Mouse (Mus musculus) lung, postnatal 10 days (tissue): ENCODE results near the gene Nxpe4.

Experiments
- DNase-seq: peaks from one replicate; pipeline ENCODE4 v3.0.0; 2021

Gene Nxpe4

GRCm38 (mm10) chr9:48241791-48242190, 80.0 kb downstream of the Nxpe4 start:
- DNase-seq = no peak

GRCm38 (mm10) chr9:48242756-48243155, 80.9 kb downstream of the Nxpe4 start:
- no peak for DNase-seq

- DNase-seq = no peak
These were observed 82.4 kb downstream of the Nxpe4 start for GRCm38 (mm10) chr9:48244175-48244574.

- DNase-seq = no peak
These were observed 83.7 kb downstream of the Nxpe4 start for GRCm38 (mm10) chr9:48245525-48245924.

GRCm38 (mm10) chr9:48247276-48247675, 85.5 kb downstream of the Nxpe4 start:
- DNase-seq = no peak

GRCm38 (mm10) chr9:48252236-48252635, 90.4 kb downstream of the Nxpe4 start:
- no peak for DNase-seq

- DNase-seq = no peak
These were observed 95.2 kb downstream of the Nxpe4 start for GRCm38 (mm10) chr9:48257001-48257400.

- peak; percentile 71 for DNase-seq
These were observed 96.1 kb downstream of the Nxpe4 start for GRCm38 (mm10) chr9:48257741-48258423.

GRCm38 (mm10) chr9:48264616-48265015, 102.8 kb downstream of the Nxpe4 start:
- no peak for DNase-seq

- DNase-seq = no peak
These were observed 103.7 kb downstream of the Nxpe4 start for GRCm38 (mm10) chr9:48265491-48265890.

GRCm38 (mm10) chr9:48266286-48267027, 104.6 kb downstream of the Nxpe4 start:
- peak; percentile 88 for DNase-seq

GRCm38 (mm10) chr9:48267028-48267441, 105.2 kb downstream of the Nxpe4 start:
- peak; percentile 70 for DNase-seq

GRCm38 (mm10) chr9:48267960-48268359, 106.1 kb downstream of the Nxpe4 start:
- DNase-seq = no peak

GRCm38 (mm10) chr9:48276831-48277230, 115.0 kb downstream of the Nxpe4 start:
- DNase-seq = no peak

- no peak for DNase-seq
These were observed 122.4 kb downstream of the Nxpe4 start for GRCm38 (mm10) chr9:48284221-48284620.

GRCm38 (mm10) chr9:48290281-48290680, 128.5 kb downstream of the Nxpe4 start:
- DNase-seq = no peak

GRCm38 (mm10) chr9:48294754-48295153, 132.9 kb downstream of the Nxpe4 start:
- DNase-seq = no peak

GRCm38 (mm10) chr9:48298983-48299382, 137.2 kb downstream of the Nxpe4 start:
- DNase-seq = no peak

GRCm38 (mm10) chr9:48303564-48303963, 141.7 kb downstream of the Nxpe4 start:
- DNase-seq = peak; percentile 40

- DNase-seq = no peak
These were observed 149.4 kb downstream of the Nxpe4 start for GRCm38 (mm10) chr9:48311241-48311640.

GRCm38 (mm10) chr9:48314194-48314593, 152.4 kb downstream of the Nxpe4 start:
- peak; percentile 69 for DNase-seq

GRCm38 (mm10) chr9:48315825-48316224, 154.0 kb downstream of the Nxpe4 start:
- DNase-seq = peak; percentile 16

GRCm38 (mm10) chr9:48326338-48326737, 164.5 kb downstream of the Nxpe4 start:
- DNase-seq = peak; percentile 18

- DNase-seq = no peak
These were observed 167.8 kb downstream of the Nxpe4 start for GRCm38 (mm10) chr9:48329597-48329996.
